Mouse (Mus musculus): Measurements from ENCODE around the gene Pold4.
"Not testable (repeated sequence)": the region's sequence is repeated elsewhere in the genome, so short reads cannot be mapped to it uniquely, and the experiment has no call there.

The Pold4 gene

DNA sequence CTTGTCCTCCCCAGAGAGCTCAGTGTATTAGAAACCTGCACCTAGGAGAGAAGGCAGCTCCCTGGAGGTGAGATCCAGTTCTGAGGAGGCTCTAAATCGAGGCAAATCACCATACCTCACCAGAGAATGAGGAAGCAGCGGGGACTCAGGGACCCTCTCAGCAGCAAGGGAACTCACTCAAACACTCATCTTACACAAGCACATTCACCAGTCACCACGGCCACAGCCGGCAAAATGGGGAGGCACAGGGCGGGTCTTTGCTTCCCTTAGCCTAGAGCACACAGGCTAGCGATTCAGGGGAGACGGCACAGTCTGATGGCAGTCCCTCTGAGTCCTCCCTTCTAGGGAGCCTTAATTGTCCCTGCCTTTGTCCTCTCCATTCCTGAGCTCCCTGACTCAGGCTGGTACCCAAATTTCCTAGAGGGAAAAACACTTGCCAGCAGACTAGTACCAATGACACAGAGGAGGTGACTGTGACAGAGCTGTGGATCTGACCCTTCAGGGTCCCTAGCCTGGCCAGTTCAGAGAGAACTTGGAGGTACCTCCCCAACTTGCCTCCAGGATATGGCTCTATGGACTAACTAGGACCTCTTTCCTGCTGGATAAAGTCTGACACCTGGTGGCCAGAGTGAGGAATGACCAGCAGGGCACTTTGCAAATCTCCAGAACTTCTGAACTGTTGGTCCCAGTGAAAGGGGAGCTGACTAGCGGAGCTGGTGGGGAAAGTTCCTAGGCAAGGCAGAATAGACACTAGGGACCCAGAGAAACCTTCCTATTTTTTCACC lies 3.6 kb upstream of the Pold4 start:
- DNase-seq (ENCODE audit: low read depth, low spot score) = peak; percentile 67

DNA sequence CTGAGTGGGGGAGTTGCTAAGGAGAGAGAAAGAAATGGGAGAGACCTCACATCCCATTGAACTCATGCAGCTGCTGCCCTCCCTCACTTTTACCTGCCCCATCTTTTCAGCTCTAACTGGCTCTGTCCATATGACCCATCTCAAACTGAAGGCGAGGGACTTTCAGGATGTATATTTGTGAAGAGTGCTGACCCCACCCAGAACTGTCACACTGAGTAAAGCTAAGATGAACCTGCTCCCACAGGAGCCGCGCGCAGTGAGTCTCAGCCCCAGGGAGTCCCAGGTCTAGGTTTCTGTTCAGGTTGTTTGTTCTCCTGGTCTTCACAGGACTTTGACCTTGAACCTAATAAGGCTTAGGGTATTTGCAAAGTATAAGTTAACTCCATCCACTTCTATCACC lies 2.8 kb upstream of the Pold4 start:
- DNase-seq (ENCODE audit: low read depth, low spot score) = no peak

DNA sequence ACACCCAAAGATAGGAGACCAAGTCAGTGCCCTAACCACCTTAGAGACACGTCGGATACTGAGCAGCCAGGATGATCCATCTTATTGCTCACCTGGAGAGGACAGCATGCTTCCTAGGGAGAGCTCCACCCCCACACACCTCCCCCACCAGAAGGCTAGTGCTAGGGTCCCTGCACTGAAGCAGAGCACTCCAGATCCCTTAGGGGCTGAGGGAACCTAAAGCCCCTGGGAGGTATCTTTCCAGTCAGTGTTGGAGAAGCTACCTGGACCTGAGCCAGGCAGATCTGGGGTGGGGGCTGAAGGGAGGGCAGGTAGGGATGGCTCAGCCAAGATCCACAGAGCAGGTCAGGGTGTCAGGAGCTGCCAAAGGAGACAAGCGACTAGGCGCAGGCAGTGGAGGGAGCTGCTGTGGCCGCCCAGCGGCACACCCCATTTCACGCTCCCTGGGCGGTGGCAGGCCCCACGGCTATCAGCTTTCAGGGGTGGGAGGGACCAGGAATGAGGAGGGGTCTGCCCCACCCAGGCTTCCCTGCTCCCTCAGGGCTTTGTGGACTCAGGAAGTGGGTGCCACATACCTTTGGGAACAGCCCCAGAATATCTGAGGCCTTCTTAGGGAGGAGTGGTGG lies 2.1 kb upstream of the Pold4 start:
- DNase-seq (ENCODE audit: low read depth, low spot score) = no peak

DNA sequence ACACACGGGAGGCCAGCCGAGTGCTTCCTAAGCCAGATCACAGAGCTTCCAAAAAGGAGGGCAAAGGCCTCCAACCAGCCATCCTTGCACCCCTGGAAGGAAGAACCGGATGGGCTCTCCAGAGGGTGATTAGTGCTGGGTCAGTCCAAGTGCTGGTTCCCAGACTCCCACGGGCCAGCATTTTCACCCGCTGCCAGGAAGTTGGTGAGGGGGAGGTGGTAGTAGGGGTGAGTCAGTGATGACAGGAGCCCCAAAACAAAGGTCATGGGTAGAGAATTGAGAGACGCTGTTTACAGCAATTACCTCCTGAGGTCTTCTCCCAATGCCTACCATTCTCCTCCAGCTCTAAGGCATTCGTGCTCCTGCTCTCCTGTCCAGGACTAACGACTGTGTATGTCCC lies 1.3 kb upstream of the Pold4 start:
- no peak for DNase-seq (ENCODE audit: low read depth, low spot score)

DNA sequence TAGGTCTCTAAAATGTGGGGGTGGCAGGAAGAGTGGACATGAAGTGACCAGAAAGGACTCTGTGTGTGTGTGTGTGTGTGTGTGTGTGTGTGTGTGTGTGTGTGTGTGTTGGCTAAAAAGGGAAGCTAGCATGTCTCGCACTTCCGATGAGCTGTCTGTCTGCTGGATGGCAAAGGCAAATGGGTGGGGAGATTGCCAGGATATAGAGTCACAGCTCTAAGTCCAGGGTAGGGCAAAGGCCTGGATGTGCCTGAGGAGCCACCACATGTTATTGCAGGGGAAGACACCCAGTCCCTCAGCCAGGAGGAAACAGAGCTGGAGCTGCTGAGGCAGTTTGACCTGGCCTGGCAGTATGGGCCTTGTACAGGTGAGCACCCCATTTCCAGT lies 480 bp downstream of the Pold4 start:
- no peak for DNase-seq (ENCODE audit: low read depth, low spot score)

DNA sequence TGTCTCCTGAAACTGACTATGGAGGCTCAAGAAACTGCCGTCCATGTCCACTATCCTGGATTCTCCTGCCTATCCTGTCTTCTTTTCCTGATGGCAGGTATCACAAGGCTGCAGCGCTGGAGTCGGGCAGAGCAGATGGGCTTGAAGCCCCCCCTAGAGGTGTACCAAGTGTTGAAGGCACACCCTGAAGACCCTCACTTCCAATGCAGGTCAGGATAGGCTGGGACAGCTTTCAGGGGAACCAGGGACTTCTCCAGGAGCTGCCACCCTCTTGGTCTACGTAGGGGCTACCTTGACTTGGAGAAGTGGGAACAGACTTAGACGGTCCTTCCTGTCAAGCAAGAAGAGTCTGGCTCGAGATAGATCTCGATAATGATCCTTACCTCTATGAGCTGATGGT lies 952 bp downstream of the Pold4 start:
- no peak for DNase-seq (ENCODE audit: low read depth, low spot score)

DNA sequence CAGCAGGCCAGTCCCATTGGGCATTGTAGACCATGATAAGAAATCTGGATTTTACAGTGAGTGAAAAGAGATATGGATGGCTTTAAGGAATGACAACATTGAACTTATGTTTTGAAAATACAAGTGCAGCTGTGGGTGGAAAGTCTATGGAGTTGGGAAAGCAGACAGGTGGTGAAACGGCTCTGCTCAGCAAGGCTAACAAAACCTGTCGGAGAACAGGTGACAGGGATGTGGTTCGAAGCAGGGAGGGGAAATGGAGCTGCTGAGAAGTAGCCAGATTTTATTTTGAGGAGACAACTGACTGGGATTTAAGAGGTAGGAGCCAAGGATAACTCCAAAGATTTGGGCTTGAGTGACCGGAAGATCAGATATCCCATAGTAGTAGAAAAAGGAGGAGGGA lies 2.8 kb downstream of the Pold4 start:
- no peak for DNase-seq (ENCODE audit: low read depth, low spot score)

DNA sequence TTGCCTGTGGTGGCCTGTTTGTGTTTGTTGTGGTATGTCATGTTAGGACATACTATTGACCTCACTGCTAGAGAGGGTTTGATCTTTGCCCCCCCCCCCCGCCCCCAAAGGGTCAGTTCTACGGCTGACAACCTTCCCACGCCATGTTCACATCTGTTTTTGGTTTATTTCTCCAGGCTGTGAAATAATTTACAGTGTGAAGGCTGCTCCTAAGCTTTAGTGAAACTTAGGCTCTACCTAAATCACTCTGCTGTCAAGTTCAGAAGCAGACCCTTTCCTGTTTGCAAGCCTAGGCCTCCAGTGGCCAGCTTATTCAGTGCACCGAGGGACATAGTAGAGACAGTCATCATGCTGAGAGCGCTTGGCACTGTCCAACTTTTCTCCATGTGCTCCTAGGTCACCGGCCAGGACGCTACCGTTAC lies 8.6 kb downstream of the Pold4 start:
- DNase-seq (ENCODE audit: low read depth, low spot score) = no peak

DNA sequence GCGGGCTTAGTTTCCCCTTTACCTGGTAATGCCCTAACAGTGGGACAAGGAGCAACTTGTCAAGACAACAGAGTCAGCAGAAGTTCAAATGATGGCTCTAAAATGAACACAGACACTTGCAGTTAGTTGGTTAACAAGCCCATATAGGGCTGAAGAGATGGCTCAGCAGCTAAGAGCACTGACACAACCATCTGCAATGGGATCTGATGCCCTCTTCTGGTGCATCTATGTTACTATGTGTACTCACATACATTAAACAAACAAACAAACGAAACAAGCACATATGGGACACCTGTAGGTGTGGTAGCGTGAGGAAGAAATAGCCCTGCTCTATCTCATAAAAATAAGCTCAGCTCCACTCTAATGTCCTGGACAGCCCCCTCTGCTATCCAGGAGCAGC lies 10.7 kb downstream of the Pold4 start:
- no peak for DNase-seq (ENCODE audit: low read depth, low spot score)

DNA sequence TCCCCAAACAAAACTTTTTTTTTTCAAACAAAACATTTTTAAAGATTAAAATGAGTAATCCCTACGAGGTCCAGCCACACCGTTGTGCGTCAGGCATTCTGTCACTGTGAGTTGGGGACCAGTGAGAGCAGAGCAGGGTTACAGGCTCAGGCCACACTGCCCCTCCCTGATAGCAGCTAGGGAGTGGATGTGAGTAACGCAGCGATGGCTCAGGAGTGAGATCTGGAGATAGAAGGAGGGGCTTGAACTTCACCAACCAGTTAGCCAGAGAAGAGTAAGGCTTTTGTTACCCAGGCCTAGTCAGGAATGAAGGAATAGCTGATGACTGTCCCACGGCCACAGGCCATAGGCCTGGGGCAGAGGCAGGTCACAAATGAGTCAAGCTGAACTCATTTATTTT lies 13.1 kb downstream of the Pold4 start:
- no peak for DNase-seq (ENCODE audit: low read depth, low spot score)

DNA sequence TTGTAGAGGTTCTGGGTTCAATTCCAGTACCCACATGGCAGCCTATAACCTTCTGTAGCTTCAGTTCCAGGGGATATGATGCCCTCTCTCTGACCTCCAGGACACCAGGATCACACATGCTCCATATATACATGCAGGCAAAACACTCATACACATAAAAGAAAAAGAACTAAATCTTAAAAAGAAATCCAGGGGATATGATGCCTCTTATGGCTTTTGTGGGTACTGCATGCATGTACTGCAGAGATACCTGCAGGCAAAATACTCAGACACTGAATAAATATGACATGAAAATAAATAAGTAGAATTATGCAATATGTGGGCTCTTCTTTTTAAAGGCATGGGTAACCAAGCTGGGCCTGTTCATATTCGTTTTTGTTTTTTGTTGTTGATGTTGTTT lies 15.3 kb downstream of the Pold4 start:
- no peak for DNase-seq (ENCODE audit: low read depth, low spot score)

DNA sequence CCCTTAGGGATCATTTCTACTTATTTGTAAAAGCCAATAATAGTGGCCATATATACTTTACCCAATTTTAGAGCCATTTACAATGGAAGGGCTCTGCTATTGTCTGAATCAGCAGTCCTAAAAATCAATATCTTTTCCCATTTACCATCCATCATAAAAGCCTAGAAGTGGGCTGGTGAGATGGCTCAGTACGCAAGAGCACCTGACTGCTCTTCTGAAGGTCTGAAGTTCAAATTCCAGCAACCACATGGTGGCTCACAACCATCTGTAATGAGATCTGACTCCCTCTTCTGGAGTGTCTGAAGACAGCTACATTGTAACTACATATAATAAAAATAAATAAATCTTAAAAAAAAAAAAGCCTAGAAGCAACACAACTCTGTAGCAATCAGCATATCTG lies 17.0 kb downstream of the Pold4 start:
- DNase-seq (ENCODE audit: low read depth, low spot score) = not testable (repeated sequence)

DNA sequence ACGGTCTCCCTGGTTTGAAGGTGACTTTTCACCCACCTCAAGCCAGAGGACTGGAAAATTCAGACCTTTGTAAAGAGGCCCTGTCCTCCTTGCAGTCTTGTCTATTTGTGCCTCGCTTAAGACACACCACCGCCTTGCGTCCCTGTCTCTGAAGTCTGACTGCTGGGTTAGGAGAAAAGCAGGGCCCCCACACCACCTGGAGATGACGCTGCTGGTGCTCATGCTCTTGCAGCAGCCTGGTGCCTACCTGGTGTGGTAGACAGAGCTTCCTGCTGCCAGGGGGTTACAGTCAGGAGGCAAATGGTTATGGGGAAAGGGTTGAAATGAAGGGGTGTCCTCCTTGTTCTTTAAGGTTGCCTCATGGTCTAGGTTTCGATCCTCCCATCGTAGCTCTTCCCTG lies 22.5 kb downstream of the Pold4 start:
- no peak for DNase-seq (ENCODE audit: low read depth, low spot score)

DNA sequence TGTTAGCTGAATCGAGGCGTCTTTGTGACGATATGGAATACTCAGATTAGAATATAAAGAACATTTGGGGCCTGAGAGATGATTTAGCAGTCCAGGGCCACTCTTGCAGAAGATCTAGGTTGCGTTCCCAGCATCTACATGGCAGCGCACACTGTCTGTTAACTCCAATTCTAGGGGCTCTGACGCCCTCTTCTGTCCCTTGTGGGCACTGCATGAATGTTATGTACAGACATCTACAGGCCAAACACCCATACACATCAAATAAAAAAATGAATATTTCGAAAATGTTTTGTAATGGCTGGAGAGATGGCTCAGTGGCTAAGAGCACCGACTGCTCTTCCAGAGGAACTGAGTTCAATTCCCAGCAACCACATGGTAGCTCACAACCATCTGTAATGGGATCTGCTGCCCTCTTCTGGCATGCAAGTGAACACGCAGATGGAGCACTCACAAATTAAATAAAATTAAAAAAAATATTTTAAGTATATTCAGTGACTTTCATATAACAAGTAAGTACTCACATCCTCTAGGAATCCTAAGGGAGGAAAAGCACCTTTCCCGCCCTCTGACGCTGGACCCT lies 24.0 kb downstream of the Pold4 start:
- no peak for DNase-seq (ENCODE audit: low read depth, low spot score)

DNA sequence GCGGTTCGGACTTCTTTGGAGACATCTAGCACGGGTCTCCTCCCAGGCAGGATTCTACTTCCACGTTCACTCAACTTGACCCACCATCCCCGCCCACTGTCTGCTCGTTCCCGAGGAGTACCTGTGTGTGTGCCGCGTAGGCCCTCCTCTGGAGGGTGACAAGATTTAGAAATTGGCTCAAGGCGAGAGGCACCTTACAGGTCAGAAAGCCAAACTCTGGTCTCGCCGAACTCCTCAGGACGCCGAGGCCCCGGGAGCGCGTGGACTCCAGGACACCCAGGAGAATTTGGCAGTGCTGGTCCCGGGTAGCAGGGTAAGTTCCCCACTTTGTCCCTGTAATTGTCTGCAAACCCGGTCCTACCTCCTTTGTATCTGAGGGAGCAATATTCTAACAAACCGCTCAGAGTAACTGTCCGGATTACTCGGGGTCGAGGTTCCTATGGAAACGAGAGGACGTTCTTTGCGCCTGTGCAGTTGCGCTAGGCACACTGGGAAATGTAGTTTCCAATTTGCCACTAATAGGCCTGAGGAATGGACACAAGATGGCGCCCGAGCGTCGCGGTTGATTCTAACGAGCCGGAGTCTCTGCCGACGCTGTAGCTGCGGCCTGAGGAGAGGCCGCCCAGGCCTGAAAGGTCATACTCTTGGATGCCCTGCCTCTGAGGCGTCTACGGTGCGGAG lies 25.7 kb downstream of the Pold4 start:
- DNase-seq (ENCODE audit: low read depth, low spot score) = peak; percentile 92

DNA sequence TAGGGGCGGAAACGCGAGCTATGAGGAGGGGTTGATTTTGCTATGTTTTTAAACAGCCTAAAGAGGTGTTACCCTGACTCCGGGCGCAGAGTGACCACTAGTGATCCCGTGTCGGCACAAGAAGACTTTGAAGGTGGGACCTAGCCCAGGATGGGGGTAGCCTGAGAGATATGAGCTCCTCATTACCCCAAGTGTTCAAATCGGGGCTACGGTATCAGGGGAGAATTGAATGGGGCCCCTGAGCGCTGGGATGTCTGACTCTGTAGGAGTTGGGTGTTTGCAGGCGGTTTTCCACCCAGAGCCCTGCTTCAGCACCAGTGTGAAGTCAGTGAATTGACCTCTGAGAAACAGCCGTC lies 26.2 kb downstream of the Pold4 start:
- DNase-seq (ENCODE audit: low read depth, low spot score) = no peak

DNA sequence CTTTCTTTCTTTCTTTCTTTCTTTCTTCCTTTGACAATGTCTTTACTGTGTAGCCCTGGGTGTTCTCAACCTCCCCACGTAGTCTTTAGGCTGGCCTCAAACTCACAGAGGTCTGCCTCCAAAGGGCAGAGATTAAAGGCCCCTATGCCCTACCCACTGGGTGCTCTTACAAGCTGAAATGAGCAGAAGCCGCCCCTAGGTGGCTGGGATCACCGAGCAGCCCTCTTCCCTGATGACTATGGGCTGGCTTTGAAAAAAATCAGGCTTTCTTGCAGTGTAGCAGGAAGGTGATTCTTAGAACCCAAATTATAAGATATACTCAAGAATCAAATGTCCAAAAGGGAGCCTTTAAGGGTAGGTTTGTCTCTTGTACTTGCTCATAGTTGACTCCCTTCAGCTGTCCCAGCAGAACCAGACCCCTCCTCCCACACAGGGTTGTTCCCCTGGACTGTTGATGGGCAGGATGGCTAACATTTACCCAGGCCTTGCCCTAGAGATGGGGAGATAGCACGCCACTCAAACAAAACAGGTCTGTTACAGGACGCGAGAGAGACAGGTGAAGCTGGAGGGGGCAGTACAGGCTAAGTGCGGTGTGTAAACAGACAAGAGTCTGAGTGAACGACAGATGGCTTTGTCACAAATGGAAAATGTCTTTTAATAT lies 29.5 kb downstream of the Pold4 start:
- no peak for DNase-seq (ENCODE audit: low read depth, low spot score)

DNA sequence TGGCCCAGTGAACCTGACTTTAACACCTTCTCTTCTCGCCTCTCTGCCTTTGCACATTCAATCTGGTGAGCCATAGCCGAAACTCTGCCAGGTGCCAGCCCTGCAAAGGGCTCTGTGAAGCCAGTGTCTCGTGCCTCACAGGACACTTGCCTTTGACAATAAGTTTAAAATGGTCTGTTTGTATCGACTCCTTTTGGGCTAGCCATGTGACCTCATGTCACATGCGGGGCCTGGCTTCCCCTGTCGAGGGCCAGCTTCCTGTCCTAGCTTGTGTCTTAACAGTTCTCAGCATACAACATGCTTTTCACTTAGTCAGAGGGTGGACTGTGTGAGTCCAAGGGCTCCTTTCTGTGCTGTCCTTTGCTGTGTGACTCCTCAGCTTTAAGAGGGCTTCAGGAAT lies 31.1 kb downstream of the Pold4 start:
- no peak for DNase-seq (ENCODE audit: low read depth, low spot score)

DNA sequence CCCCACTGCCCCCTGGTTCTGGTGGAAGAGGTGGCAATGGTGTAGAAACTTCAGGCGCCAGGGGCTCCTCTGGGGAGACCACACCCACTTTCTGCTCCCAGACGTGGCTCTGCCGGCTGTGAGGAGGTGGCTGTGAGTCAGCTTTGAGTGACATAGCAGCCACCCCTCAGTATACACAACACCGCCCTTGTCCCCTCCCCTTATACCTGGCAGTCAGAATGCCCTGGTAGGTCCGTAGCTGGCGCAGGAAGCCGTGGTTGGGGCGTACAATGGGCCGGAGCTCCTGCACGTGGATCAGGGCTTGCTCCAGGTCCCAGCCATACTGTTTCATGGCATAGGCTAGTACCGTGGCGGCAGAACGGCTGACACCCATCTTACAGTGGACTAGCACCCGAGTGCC lies 32.0 kb downstream of the Pold4 start:
- DNase-seq (ENCODE audit: low read depth, low spot score) = no peak

DNA sequence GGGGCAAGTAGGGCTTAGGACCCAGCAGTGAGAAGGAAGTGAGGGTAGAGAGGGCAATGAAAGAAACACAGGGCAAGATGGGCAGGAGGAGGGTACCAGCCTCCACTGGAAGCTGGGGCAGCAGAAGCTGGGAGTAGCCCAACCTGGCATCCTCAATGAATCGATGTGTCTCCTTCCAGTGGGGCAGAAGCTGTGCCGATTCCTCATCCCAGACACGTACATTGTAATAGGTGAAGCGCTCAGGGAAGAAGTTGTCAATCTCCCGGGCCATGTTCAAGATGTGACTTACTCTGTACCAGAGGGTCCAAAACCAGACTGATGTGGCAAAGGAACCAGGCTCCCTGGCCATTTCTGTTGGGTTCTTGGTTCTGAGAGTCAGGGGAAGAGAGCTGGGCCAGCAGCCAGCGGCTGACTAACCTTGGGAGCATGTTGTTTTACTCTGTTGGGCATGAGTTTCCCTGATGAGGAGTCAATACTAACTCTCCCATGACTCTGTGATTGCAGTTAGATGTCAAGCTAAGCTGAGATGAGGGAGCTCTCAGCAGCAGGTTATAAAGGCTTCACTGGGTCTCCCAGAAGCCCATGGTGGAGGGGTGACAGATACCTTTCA lies 32.6 kb downstream of the Pold4 start:
- no peak for DNase-seq (ENCODE audit: low read depth, low spot score)

DNA sequence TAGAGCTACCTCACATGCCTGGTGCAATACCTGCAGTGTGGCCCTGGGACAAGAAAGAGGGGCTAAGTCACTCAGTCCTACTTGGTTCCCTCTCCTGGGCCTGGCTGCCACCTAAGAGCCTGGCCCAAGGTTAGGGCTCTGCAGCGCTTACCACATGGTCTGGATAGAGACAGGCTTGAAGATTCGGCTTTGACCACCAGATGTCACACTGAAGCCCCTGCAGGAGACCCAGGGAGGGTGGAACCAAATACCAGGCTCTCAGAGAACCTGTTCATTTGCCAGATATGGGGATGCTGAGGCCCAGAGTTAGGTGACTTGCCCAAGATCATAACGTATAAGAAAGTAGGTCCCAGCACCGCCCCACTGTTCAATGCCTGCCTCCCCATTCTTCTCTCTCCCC lies 34.3 kb downstream of the Pold4 start:
- DNase-seq (ENCODE audit: low read depth, low spot score) = no peak
